Mouse (Mus musculus): ENCODE measurements around the gene Metrn. TPM values are rescaled to one million over a fixed set of nuclear protein-coding genes. Genes with fewer than 3 reads are reported as not detected.

Gene Metrn
- polyA plus RNA-seq (2015; fragmentation: Nextera tagmentation; extraction: Ambion mirVana): 11.8 and 12.1 TPM in 2 replicates

DNA sequence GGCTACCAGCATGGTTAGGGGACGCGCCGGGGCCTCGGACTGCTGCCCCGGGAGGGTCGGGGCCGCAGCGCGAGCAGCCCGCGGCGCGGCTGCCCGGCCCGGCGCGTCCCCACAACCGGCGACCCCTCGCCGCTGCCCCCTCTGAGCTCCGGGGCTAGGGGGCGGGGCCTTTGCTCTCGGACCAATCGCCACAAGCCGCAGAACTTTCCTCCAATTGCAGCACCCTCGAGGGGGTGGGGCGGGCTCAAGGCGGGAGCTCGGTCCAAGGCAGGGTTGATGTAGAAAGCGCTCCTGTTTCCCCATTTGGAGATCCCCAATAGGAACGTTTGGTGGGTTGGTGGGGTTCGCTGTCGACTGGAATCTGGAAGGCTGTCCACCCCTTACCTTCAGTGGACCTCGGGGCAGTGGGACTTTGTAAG, at the start of gene Metrn:
Gene Metrn, minus strand, starts transcription at position 186 of the 419 bp plus-strand sequence.
- peak within 1 kb of the TSS; percentile 94 for H3K4me2 ChIP-seq (ENCODE audit: low read depth, low read length)
- under 1% methylated on average over 28 of the region's 35 CpGs for WGBS (ENCODE audit: insufficient replicate concordance)
- H3K4me1 ChIP-seq (ENCODE audit: control insufficient read depth, low read depth, low read length): peaks cover 29% of the 10 kb centered on the region
- H3K4me3 ChIP-seq (ENCODE audit: low read depth, low read length): peak within 1 kb of the TSS; percentile 86
- peak within 1 kb of the TSS; percentile 74 for H3K9ac ChIP-seq (ENCODE audit: low read depth, low read length)
- peak within 1 kb of the TSS; percentile 27; the same call in 1 of the 2 replicates for H3K27ac ChIP-seq (ENCODE audit: low read length)
- H3K36me3 ChIP-seq (ENCODE audit: control insufficient read depth, insufficient read depth): no peaks in the 10 kb centered on the region
- ATAC-seq (ENCODE audit: low read depth): peak; percentile 80
- peaks cover 5% of the 10 kb centered on the region for H3K27me3 ChIP-seq (ENCODE audit: control insufficient read depth, insufficient read depth, low read depth, low read length)
- no peaks in the 10 kb centered on the region for H3K9me3 ChIP-seq (replicated peaks; ENCODE audit: control insufficient read depth, low read length)

DNA sequence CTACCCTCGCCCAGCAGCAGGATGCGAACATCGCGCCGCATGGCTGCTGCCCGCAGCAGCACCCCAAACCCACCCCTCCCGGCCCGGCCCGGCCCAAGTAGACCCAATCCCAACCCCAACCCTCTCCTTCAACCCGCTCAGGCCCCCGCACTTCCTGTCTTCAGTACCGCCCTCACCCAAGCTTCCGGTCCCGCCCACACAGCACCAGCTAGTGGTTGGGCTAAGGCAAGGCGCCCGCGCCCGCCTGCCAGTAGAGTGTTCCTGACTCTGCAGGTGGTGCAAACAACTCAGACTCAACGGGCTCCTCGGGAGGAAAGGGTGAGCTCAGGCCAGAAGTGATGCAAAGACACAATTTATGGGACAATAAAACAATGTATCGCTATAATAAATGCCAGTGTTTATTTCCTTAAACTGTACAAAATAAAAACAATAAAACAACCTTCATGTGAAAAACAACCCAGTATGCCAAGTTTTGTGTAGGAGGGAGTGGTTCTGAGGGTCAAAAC, 47.5 kb upstream of the Metrn start, which contains the start of gene Rhot2:
Gene Rhot2, minus strand, starts transcription at position 456 of the 506 bp plus-strand sequence.
- Histone ChIP-seq H3K9me3 (replicated peaks; ENCODE audit: control insufficient read depth, low read length) (no peaks in the 10 kb centered on the region), H3K9ac (ENCODE audit: low read depth, low read length) (peak within 1 kb of the TSS; percentile 87), H3K27ac (ENCODE audit: low read length) (peak within 1 kb of the TSS; percentile 84), H3K36me3 (ENCODE audit: control insufficient read depth, insufficient read depth) (peaks cover 30% of the 10 kb centered on the region), H3K27me3 (ENCODE audit: control insufficient read depth, insufficient read depth, low read depth, low read length) (no peaks in the 10 kb centered on the region), H3K4me3 (ENCODE audit: low read depth, low read length) (peak within 1 kb of the TSS; percentile 87), H3K4me2 (ENCODE audit: low read depth, low read length) (peak within 1 kb of the TSS; percentile 87), H3K4me1 (ENCODE audit: control insufficient read depth, low read depth, low read length) (peaks cover 21% of the 10 kb centered on the region)
- WGBS (ENCODE audit: insufficient replicate concordance): under 1% methylated on average over 21 of the region's 21 CpGs
- ATAC-seq (ENCODE audit: low read depth): peak; percentile 94

DNA sequence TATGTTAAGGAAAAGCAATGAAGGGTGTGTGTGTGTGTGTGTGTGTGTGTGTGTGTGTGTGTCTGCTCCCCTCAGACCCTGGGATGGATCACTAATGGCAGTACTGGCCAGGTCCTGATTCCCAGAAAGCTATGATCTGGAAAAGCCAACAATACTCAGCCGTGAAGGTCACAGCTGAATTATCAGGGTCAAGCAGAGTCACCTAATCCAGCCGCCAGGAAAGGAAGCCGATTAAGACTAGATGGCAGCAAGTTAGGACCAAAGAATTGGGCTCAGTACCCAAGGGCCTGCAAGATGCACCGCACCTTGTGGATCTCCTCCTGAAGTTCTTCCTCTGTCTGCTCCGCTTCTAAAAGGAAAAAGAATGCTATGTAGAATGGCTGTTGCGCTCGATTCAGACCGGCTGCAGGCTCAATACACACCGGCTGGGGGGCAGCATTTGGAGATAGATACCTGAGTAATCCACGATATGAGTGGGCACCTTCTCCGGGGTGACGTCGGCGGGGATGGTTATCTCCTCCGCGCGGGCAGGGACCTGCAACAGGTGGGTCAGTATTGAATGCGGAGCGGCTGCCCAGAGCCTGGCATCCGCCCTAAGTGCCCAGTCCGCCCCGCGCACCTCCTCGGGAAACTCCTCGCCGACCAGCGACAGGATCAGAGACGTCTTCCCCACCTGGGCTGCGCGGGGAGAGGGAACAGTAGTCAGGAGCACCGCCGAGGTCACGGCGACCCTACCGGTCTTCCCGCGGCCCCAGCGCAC, 46.9 kb upstream of the Metrn start:
- H3K27me3 ChIP-seq (ENCODE audit: control insufficient read depth, insufficient read depth, low read depth, low read length): no peaks in the 10 kb centered on the region
- peak overlapping the region; percentile 87 for H3K9ac ChIP-seq (ENCODE audit: low read depth, low read length)
- no peaks in the 10 kb centered on the region for H3K9me3 ChIP-seq (replicated peaks; ENCODE audit: control insufficient read depth, low read length)
- H3K4me2 ChIP-seq (ENCODE audit: low read depth, low read length): peak overlapping the region; percentile 87
- peak; percentile 42 for ATAC-seq (ENCODE audit: low read depth)
- WGBS (ENCODE audit: insufficient replicate concordance): 2% methylated on average over 36 of the region's 38 CpGs
- H3K36me3 ChIP-seq (ENCODE audit: control insufficient read depth, insufficient read depth): peaks cover 35% of the 10 kb centered on the region
- peaks cover 23% of the 10 kb centered on the region for H3K4me1 ChIP-seq (ENCODE audit: control insufficient read depth, low read depth, low read length)
- peak overlapping the region; percentile 87 for H3K4me3 ChIP-seq (ENCODE audit: low read depth, low read length)
- H3K27ac ChIP-seq (ENCODE audit: low read length): peak overlapping the region; percentile 84

DNA sequence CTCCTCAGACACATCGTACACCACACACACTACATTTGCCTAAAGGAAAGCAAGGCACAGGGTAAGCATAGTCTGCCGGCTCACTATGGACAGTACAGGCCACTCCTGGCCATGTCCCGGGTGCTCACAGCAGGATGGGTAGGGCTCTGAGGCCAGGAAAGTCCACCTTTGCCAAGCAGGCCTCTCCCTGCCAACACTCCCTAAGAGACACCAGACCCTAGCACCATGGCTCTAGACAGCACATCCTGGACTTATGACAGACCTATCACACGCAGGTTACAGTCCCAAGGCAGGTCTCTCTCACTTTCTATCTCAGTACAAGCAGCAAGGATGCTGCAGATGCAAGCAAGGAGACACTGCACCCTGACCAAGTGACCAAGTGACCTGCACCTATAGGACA, 46.2 kb upstream of the Metrn start:
- ATAC-seq (ENCODE audit: low read depth): no peak
- H3K36me3 ChIP-seq (ENCODE audit: control insufficient read depth, insufficient read depth): peaks cover 35% of the 10 kb centered on the region

DNA sequence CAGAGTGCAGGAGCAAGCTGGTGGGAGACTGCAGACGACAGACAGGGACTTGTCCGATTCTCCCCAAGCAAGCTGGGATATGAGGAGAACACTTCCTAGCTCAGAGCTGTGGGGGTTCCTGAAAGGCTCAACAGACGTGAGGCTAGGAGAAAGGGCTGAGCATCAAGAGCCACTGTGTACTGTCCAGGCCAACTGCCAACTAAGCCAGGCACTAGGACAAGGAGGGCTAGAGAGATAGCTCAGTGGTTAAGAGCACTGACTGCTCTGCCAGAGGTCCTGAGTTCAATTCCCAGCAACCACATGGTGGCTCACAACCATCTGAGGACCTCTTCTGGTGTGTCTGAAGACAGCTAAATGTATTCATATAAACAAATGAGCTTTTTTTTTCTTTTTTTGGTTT, 45.6 kb upstream of the Metrn start:
- Histone ChIP-seq H3K4me3 (ENCODE audit: low read depth, low read length) (no peak overlapping the region), H3K9me3 (replicated peaks; ENCODE audit: control insufficient read depth, low read length) (no peaks in the 10 kb centered on the region), H3K27ac (ENCODE audit: low read length) (no peak overlapping the region), H3K9ac (ENCODE audit: low read depth, low read length) (no peak overlapping the region), H3K36me3 (ENCODE audit: control insufficient read depth, insufficient read depth) (peaks cover 37% of the 10 kb centered on the region), H3K27me3 (ENCODE audit: control insufficient read depth, insufficient read depth, low read depth, low read length) (no peaks in the 10 kb centered on the region), H3K4me2 (ENCODE audit: low read depth, low read length) (no peak overlapping the region), H3K4me1 (ENCODE audit: control insufficient read depth, low read depth, low read length) (peaks cover 24% of the 10 kb centered on the region)
- no peak for ATAC-seq (ENCODE audit: low read depth)
- 75% methylated on average over 3 of the region's 3 CpGs for WGBS (ENCODE audit: insufficient replicate concordance)

More for the DNA sequence above, 46.2 kb upstream of the Metrn start:
- peak overlapping the region; percentile 19 for H3K27ac ChIP-seq (ENCODE audit: low read length)
- peaks cover 23% of the 10 kb centered on the region for H3K4me1 ChIP-seq (ENCODE audit: control insufficient read depth, low read depth, low read length)
- peak overlapping the region; percentile 87 for H3K4me2 ChIP-seq (ENCODE audit: low read depth, low read length)
- peak overlapping the region; percentile 87 for H3K9ac ChIP-seq (ENCODE audit: low read depth, low read length)
- peak overlapping the region; percentile 87 for H3K4me3 ChIP-seq (ENCODE audit: low read depth, low read length)
- H3K9me3 ChIP-seq (replicated peaks; ENCODE audit: control insufficient read depth, low read length): no peaks in the 10 kb centered on the region
- H3K27me3 ChIP-seq (ENCODE audit: control insufficient read depth, insufficient read depth, low read depth, low read length): no peaks in the 10 kb centered on the region
- WGBS (ENCODE audit: insufficient replicate concordance): 86% methylated on average over 4 of the region's 4 CpGs

DNA sequence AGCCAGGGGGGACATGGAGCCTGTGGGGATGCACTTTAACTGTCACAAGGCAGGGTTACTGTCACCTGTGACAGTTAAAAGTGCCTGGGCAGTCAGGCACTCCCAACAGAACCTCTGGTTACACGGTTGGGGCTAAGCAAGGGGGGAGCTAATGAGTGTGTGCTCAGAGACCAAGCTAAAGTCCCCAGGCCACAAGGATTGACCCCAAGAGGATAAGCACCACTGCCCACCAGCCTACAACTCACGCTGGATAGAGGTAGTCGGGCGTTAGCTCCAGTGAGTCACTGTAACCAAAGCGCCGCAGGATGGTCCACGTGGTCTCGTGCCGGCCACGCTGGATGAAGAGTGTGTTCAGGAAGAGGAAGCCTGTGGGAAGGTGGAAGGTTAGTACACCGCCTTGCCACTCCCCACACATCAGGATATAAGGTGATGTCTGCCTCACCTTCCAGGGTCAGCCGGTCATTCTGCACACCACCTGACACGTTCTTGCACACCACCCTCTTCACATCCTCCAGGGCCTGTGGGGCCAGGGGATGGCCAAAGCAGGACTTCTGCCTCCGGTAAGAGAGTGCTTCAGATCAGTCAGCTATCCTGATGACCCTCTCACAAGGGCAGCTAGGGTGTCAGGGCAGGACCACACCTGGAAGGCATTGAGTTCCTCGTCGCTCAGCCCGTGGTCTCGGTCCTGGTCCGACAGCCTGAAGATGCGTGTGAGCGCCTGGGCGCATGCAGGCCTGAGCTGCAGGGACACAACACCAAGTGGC, 44.4 kb upstream of the Metrn start, which contains the start of gene Gm20683:
Gene Gm20683, minus strand, starts transcription at position 647 of the 764 bp plus-strand sequence.
- Histone ChIP-seq H3K9me3 (replicated peaks; ENCODE audit: control insufficient read depth, low read length) (no peaks in the 10 kb centered on the region), H3K9ac (ENCODE audit: low read depth, low read length) (no peak within 1 kb of the TSS), H3K36me3 (ENCODE audit: control insufficient read depth, insufficient read depth) (peaks cover 37% of the 10 kb centered on the region), H3K4me3 (ENCODE audit: low read depth, low read length) (no peak within 1 kb of the TSS), H3K27me3 (ENCODE audit: control insufficient read depth, insufficient read depth, low read depth, low read length) (no peaks in the 10 kb centered on the region), H3K4me1 (ENCODE audit: control insufficient read depth, low read depth, low read length) (peaks cover 36% of the 10 kb centered on the region), H3K4me2 (ENCODE audit: low read depth, low read length) (no peak within 1 kb of the TSS), H3K27ac (ENCODE audit: low read length) (no peak within 1 kb of the TSS)
- 90% methylated on average over 22 of the region's 22 CpGs for WGBS (ENCODE audit: insufficient replicate concordance)
- no peak for ATAC-seq (ENCODE audit: low read depth)

DNA sequence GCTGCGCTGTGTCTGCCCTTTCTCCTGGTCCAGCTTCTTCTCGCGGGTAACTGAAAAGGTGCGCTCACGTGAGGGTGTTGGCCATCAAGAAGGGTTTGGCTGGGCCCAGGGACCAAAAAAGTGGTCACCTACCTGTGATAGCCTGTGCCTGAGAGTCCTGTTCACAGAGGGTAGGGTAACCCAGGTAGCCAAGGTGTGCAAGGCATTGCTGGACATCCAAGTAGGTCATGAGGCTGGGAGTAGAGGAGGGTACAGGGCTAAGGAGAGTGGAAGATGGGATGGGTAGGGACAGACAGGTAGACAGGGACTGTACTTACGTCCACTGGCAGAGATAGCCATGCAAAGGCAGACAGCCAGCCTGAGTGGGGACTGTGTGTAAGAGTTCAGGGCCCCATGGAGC, 43.6 kb upstream of the Metrn start:
- ATAC-seq (ENCODE audit: low read depth): no peak
- H3K9ac ChIP-seq (ENCODE audit: low read depth, low read length): no peak overlapping the region
- 88% methylated on average over 6 of the region's 6 CpGs for WGBS (ENCODE audit: insufficient replicate concordance)

DNA sequence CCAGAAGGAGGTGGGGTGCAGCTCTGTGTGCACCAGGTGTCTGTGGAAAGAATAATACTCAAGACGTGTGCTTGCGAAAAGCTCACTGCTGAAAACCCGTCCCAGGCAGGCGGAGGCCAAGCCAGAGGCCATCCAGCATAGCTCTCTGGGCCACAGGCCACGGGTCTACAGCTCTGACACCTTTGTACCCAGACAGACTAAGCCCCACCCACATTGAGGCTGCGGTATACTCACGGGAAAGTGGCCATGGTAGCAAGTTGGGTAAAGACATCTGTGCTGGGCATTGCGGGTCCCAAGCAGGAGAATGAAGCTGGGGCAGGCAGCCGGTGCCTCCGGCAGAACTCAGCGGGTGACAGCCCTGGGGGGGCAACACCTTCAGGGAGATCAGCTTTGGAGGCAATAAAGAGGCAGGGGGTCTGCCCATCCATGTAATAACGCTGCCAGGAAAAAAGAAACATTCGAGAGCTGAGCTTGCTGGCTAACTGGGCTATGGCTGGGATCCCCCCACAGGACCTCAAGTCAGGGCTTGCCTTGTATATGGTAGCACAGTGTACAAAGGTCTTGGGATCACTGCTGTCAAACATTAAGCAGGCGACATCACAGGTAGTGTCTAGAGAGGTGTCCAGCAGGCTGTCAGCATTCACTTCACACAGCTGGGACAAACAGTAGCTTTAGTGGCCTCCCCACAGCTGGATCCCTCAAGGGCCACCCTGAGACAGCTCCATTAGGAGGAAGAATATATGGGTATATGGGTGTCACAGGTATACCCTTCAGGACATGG, 42.7 kb upstream of the Metrn start:
- WGBS (ENCODE audit: insufficient replicate concordance): 78% methylated on average over 14 of the region's 14 CpGs
- H3K36me3 ChIP-seq (ENCODE audit: control insufficient read depth, insufficient read depth): peaks cover 37% of the 10 kb centered on the region
- no peak overlapping the region for H3K4me3 ChIP-seq (ENCODE audit: low read depth, low read length)
- peak; percentile 44 for ATAC-seq (ENCODE audit: low read depth)
- no peaks in the 10 kb centered on the region for H3K27me3 ChIP-seq (ENCODE audit: control insufficient read depth, insufficient read depth, low read depth, low read length)
- H3K9ac ChIP-seq (ENCODE audit: low read depth, low read length): 0 out of 2 replicates have a peak overlapping the region, but pooled peaks have one; percentile 3
- H3K4me2 ChIP-seq (ENCODE audit: low read depth, low read length): no peak overlapping the region
- peak overlapping the region; percentile 76 for H3K27ac ChIP-seq (ENCODE audit: low read length)
- no peaks in the 10 kb centered on the region for H3K9me3 ChIP-seq (replicated peaks; ENCODE audit: control insufficient read depth, low read length)
- H3K4me1 ChIP-seq (ENCODE audit: control insufficient read depth, low read depth, low read length): peaks cover 43% of the 10 kb centered on the region

More for the DNA sequence above, 43.6 kb upstream of the Metrn start:
- Histone ChIP-seq H3K9me3 (replicated peaks; ENCODE audit: control insufficient read depth, low read length) (no peaks in the 10 kb centered on the region), H3K27me3 (ENCODE audit: control insufficient read depth, insufficient read depth, low read depth, low read length) (no peaks in the 10 kb centered on the region), H3K36me3 (ENCODE audit: control insufficient read depth, insufficient read depth) (peaks cover 37% of the 10 kb centered on the region), H3K4me3 (ENCODE audit: low read depth, low read length) (no peak overlapping the region), H3K27ac (ENCODE audit: low read length) (no peak overlapping the region), H3K4me1 (ENCODE audit: control insufficient read depth, low read depth, low read length) (peaks cover 40% of the 10 kb centered on the region), H3K4me2 (ENCODE audit: low read depth, low read length) (no peak overlapping the region)

Data from liver, embryonic 16.5 days (tissue).